Mouse (Mus musculus) R1 (cell line): ENCODE measurements at regions not wholly inside any gene's neighbourhood (a gene's known extent, or its start where the extent isn't known, plus 50 kb on each side); places are given as distances from the start of the nearest gene placed in this dataset.

Experiments used
- DNase-seq: peaks from one replicate; pipeline ENCODE4 v3.0.0-alpha.2; 2018; ENCODE audit warnings: low read depth, low spot score

DNA sequence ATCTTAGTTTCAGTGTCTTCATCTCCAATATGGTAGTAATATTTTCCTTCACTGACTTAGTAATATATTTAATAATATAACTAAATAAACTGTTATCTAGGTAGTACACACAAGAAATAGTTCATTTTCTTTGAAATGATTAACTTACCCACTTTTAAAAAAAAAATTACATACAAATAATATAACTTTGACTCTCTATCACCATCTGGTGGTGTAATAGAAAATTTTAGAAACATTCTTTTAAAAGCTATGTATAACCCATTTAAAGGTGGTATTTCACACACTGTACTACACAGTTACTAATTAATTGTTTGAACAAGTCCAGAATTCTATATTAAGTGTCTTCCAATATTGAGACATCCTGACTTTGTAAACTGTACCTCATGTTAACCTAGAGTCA lies 53.9 kb upstream of the Olfr266 start:
- no peak for DNase-seq

- peak; percentile 38 for DNase-seq
These were observed 77.1 kb upstream of the Olfr266 start for GRCm38 (mm10) chr3:106903198-106903597.

GRCm38 (mm10) chr3:106906668-106907067 lies 80.6 kb upstream of the Olfr266 start:
- no peak for DNase-seq

GRCm38 (mm10) chr3:106936067-106936466 lies 99.9 kb upstream of the Kcna3 start:
- DNase-seq = no peak

- DNase-seq = no peak
These were observed 95.9 kb upstream of the Kcna3 start for GRCm38 (mm10) chr3:106940095-106940494.

DNA sequence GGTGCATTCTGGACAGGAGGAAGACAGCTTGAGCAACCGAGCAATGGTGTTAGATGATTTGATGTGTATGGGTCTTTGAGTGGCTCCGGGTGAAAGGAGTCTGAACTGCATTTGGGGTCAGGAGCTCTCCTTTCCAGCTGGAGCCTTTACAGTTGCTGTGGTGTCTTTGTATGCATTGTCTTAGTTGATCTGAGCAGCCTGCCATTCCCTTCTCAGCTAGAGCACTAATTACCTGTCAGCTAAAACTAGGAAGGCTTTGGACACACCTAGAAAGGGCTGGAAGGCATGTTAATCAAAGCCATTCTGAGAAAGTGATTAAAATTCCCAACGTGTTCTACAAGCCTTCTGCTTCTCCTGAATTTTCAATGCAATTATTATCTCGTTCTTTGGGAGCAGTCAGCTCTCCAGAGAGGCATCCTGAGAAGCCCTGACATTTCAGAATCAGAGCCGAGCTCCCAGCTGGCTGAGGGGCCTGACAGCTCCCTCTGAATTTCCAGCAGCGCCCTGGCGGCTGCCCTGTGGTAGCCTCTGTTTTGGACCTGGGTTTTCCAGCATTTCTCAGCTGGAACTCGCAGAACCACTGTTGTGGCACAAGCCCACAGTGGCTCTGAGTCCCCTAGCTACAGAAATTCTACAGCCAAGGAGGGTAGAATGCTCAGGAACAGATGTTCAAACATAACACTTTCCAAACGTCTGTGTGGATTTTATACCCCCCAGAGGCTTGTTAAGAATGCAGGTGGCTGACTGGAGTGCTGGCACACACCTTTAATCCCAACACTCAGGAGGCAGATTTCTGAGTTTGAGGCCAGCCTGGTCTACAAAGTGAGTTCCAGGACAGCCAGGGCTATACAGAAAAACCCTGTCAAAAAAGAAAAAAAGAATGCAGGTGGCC lies 80.2 kb upstream of the Kcna3 start:
- no peak for DNase-seq

DNA sequence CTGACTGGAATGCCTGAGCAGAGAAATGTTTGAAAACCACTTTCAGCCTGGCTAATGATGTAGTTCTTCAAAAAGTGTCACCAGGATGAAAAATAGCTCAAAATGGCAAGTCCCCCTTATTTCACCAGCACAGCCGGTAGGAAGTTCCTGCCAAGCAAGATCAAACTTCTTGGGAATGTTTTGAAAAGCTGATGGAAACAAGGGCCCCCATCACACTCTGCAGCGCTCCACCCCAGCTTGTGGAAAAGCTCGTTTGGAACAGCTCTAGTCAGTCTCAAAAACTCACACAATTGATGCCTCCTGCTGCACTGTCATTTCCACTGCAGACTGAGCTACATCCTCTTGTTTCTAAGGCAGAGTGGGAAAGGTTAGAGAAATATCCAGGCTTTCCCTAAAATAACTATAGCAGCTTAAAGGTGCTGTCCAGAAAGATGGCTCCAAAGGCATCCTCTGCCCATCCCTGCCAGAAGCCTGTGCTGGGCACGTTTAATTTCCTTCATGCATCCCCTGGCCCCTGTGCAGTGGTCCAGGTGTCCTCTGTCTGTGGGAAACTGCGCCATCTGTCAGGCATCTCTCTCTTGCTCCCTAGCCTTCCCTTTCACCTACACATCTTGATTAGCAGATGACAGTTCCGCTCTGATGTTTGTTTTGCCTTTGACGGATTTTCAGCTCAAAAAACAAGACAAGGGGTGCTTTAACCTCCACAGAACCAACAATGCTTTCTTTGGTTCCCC lies 78.6 kb upstream of the Kcna3 start:
- no peak for DNase-seq

GRCm38 (mm10) chr3:106958194-106958593 lies 77.8 kb upstream of the Kcna3 start:
- no peak for DNase-seq

GRCm38 (mm10) chr3:106960596-106960995 lies 75.4 kb upstream of the Kcna3 start:
- no peak for DNase-seq

- peak; percentile 51 for DNase-seq
These were observed 73.5 kb upstream of the Kcna3 start for GRCm38 (mm10) chr3:106962466-106962865.

- no peak for DNase-seq
These were observed 69.8 kb upstream of the Kcna3 start for GRCm38 (mm10) chr3:106966198-106966597.

GRCm38 (mm10) chr3:106967479-106967878 lies 68.5 kb upstream of the Kcna3 start:
- no peak for DNase-seq

GRCm38 (mm10) chr3:106974114-106974789 lies 61.7 kb upstream of the Kcna3 start:
- no peak for DNase-seq

DNA sequence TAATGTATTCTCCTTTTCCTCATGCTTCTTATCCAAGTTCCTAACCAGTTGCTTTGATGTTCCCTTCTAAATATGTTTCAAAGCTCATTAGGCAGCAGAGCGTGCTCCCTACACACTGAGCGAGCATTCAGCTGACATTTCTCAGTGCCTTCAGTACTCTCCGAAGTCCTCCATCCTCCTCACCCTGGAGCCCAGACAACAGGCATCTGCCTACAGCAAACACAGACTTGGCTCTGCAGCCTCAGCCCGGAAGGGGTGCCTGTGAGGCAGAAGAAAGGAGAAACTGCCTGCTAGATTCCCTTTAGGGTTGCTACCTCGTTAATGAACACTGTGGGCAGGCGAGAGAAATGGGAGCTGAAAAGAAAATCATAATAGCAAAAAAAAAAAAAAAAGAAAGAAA lies 57.2 kb upstream of the Kcna3 start:
- DNase-seq = no peak

DNA sequence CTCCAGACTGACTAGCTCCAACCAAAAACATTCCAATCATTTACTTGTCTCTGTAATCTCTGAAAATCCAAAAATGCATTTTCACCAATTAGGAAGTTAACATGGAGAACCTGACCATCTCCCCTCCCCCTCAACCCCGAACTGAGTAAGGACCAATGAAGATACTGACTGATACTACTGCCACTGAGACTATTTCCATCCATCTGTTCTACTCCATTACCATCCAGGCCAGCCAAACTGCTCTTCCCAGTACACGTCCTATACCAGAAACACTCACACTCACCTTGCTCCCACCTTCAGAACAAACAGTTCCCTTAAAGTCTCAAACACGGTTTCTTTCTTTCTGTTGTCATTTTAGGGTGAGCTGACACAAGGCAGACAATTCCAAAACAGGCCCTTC lies 55.1 kb upstream of the Kcna3 start:
- DNase-seq = no peak

- no peak for DNase-seq
These were observed 54.6 kb upstream of the Kcna3 start for GRCm38 (mm10) chr3:106981323-106981722.

GRCm38 (mm10) chr3:106984231-106984630 lies 51.7 kb upstream of the Kcna3 start:
- no peak for DNase-seq
